Mouse (Mus musculus) intestine, postnatal 0 days (tissue): ENCODE data around the gene Onecut1. TPM values are rescaled to one million over a fixed set of nuclear protein-coding genes. Genes with fewer than 3 reads are reported as not detected.

Experiments
- ATAC-seq: fragments of 200-750 bp; cut with Nextera tagmentation; 2 replicates; pipeline ENCODE4 v1.8.0; 2017; ENCODE audit warnings: mild to moderate bottlenecking, moderate TSS enrichment, moderate library complexity
- H3K27ac ChIP-seq: fragments of 300-500 bp; sonication (generic); 2 replicates; pipeline ENCODE4 v1.5.1; 2014; ENCODE audit warnings: mild to moderate bottlenecking, low read depth, low read length, moderate library complexity
- H3K27me3 ChIP-seq: fragments of 300-500 bp; sonication (generic); replicated peaks from 2 replicates; pipeline ENCODE4 v1.6.1; 2014; ENCODE audit warnings: low read length, mixed read lengths; ENCODE audit not compliant: control insufficient read depth, insufficient read depth
- H3K36me3 ChIP-seq: fragments of 300-500 bp; sonication (generic); 2 replicates; pipeline ENCODE4 v1.6.1; 2014; ENCODE audit warnings: mild to moderate bottlenecking, moderate library complexity; ENCODE audit not compliant: control insufficient read depth, insufficient read depth
- H3K4me1 ChIP-seq: fragments of 300-500 bp; sonication (generic); replicated peaks from 2 replicates; pipeline ENCODE4 v1.6.1; 2014; ENCODE audit warnings: antibody characterized with exemption, low read length, mixed read lengths; ENCODE audit not compliant: control insufficient read depth, insufficient read depth
- H3K4me2 ChIP-seq: fragments of 300-500 bp; sonication (generic); replicated peaks from 2 replicates; pipeline ENCODE4 v1.6.1; 2014; ENCODE audit warnings: low read depth, mild to moderate bottlenecking, moderate library complexity
- H3K4me3 ChIP-seq: fragments of 300-500 bp; sonication (generic); 2 replicates; pipeline ENCODE4 v1.5.1; 2014; ENCODE audit warnings: low read depth, low read length
- H3K9ac ChIP-seq: fragments of 300-500 bp; sonication (generic); 2 replicates; pipeline ENCODE4 v1.6.1; 2014; ENCODE audit warnings: mild to moderate bottlenecking, low read depth, low read length
- H3K9me3 ChIP-seq: fragments of 300-500 bp; sonication (generic); 2 replicates; pipeline ENCODE4 v1.6.1; 2016; ENCODE audit warnings: mixed run types; ENCODE audit not compliant: control insufficient read depth
- CTCF ChIP-seq: sonication (generic); IDR thresholded peaks from 2 replicates; pipeline ENCODE4 v1.5.1; 2016; ENCODE audit warnings: low read depth, mild to moderate bottlenecking, control low read depth, antibody characterized with exemption, moderate library complexity
- WGBS: fragments of 180-500 bp; shearing (Covaris S2); extraction: QIAGEN DNeasy Blood & Tissue Kit; methylation state at CpG from one replicate; pipeline ENCODE4 v1.1.7; 2014; 5-methylcytosine and 5-hydroxymethylcytosine counted together
- polyA plus RNA-seq: library from polyadenylated mRNA; unstranded; fragments of >200 nt; fragmentation: Nextera tagmentation; extraction: Ambion mirVana; gene quantifications from 2 replicates; pipeline ENCODE4 v1.2.1, GENCODE M21; 2015

Onecut1 gene
- polyA plus RNA-seq, result 0.07 TPM in 1 of 2 replicates, not detected in the other

DNA sequence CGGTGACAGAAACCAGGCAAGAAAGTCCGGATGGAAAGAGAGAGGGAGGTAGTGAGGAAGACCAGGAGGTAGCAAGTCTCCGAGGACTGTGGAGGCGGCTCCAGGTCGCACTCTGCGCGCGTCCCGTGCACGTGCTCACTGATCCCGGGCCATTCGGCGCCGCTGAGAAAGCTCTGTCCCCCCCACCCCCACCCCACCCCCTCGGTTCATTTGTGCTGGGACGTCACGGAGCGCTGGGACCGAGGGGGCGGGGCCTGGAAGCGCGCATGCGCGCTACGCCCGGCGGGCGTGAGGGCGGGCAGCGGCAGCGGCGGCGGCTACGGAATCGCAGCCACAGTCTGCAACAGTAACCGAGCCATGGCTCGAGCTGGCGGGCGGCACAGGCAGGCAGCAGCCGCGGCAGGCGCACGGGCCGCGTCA is at the start of gene Onecut1:
Gene Onecut1, plus strand, starts transcription at position 361 of the 420 bp plus-strand sequence.
- no peaks in the 10 kb centered on the region for H3K36me3 ChIP-seq
- H3K27ac ChIP-seq, result no peak within 1 kb of the TSS
- TF ChIP-seq CTCF, result no peak
- H3K4me1 ChIP-seq, result peaks cover 3% of the 10 kb centered on the region; the same call in 1 of the 2 replicates
- H3K4me3 ChIP-seq, result peak within 1 kb of the TSS; percentile 48
- H3K4me2 ChIP-seq, result peak within 1 kb of the TSS; percentile 91
- peaks cover 98% of the 10 kb centered on the region for H3K27me3 ChIP-seq
- ATAC-seq, result peak; percentile 64
- H3K9me3 ChIP-seq, result no peaks in the 10 kb centered on the region
- WGBS, result under 1% methylated on average over 45 of the region's 45 CpGs
- no peak within 1 kb of the TSS for H3K9ac ChIP-seq

DNA sequence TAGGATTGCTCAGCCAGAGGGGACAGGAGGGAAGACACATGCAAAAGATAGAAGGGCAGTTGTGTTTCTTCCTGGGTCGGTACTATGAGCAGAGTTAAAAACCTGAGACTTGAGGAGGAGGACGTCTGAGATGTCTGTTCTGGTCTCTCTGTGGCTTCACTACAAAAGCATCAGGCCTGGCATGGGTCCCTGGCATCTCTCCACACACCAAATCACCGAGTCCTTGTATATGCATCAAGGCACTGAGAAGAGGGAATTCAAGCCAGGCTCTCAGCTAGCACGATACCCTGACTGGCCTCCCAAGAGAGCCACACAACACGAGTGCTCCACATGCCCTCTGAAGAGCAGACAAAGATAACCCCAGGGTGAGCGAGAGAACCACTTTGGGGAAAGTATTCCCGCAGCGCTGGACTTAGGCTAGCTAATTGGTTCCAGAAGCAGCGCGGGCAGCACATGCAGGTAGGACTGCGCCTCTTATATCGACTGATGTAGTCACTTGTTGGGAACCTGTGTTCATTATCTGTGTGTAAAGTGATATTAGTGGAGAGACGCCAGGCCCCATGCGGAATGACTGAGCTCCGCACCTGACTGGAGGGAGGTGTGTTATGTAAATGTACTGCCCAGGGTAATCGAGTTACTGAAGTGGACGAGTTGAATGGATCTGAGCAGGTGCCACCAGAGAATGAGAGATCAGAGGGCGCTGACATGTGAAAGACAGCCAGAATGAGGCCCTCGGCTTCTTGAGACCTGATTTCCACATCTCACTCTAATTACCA is 41.8 kb upstream of the Onecut1 start:
- ATAC-seq, result no peak
- Histone ChIP-seq H3K36me3 (no peaks in the 10 kb centered on the region), H3K27me3 (no peaks in the 10 kb centered on the region), H3K4me1 (no peaks in the 10 kb centered on the region), H3K27ac (no peak overlapping the region), H3K4me3 (no peak overlapping the region), H3K9ac (no peak overlapping the region), H3K9me3 (no peaks in the 10 kb centered on the region), H3K4me2 (no peak overlapping the region)
- WGBS, result 61% methylated on average over 19 of the region's 19 CpGs
- no peak for TF ChIP-seq CTCF

DNA sequence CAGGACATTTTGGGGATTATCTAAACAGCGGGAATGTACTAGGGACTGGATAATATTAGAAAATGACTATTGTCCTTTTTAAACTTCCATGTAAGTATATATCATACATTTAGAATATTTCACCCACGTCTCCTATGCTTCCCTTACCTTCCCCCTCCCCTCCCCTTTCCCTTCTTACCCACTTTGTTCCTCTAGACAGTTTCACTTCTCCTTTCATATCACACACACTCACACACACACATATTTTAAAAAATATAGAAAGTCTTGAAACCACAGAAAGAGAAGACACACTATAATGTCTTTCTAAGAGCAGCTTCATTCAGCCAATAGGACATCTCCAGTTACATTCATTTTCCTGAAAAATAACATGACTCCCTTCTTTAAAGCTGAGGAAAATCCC is 36.6 kb upstream of the Onecut1 start:
- WGBS, result 83% methylated on average over 2 of the region's 2 CpGs
- Histone ChIP-seq H3K27ac (no peak overlapping the region), H3K4me3 (no peak overlapping the region), H3K9ac (no peak overlapping the region), H3K36me3 (no peaks in the 10 kb centered on the region), H3K4me2 (no peak overlapping the region), H3K27me3 (no peaks in the 10 kb centered on the region), H3K9me3 (no peaks in the 10 kb centered on the region), H3K4me1 (no peaks in the 10 kb centered on the region)
- TF ChIP-seq CTCF, result no peak
- ATAC-seq, result no peak

DNA sequence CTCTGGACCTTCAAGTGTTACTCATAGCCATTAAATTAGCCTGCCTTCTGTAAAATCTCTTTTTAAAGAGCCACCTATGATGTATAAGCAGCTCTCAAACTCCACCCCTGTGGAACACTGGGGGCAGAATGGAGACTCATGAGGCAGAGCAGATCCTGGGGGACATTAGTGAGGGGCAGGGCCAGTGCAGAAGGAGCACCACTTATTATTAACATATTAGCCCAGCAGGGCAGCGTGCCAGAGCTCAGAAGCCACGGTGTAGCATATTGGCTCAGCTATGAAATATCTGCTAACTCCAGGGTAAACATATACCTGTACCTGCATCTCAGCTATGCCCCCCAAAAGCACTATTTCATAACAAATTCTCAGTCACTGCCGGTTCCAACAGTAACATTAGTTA is 32.5 kb upstream of the Onecut1 start:
- Histone ChIP-seq H3K4me3 (no peak overlapping the region), H3K4me2 (no peak overlapping the region), H3K27me3 (no peaks in the 10 kb centered on the region), H3K36me3 (no peaks in the 10 kb centered on the region), H3K4me1 (no peaks in the 10 kb centered on the region), H3K27ac (no peak overlapping the region), H3K9me3 (no peaks in the 10 kb centered on the region), H3K9ac (no peak overlapping the region)
- no peak for TF ChIP-seq CTCF
- no peak for ATAC-seq
- 71% methylated on average over 3 of the region's 3 CpGs for WGBS

DNA sequence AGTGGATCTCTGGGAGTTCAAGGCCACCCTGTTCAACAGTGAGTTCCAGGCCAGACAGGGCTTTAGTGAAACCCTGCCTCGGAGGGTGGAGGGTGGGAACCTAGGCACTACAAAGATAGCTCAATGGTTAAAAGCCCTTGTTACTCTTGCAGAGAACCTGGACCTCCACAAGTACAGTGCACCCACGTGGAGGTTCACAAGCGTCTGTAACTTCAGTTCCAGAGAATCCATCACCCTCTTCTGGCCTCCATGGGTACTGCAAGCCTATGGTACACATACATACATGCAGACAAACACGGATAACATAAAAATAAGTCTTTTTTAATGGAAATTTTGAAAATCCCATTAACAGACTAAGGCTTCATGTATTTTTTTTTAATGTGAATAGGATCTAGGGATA is 18.8 kb upstream of the Onecut1 start:
- no peak for ATAC-seq
- WGBS, result 86% methylated on average over 4 of the region's 4 CpGs

GRCm38 (mm10) chr9:74846867-74847830 is 14.6 kb upstream of the Onecut1 start:
- H3K4me1 ChIP-seq, result 0 out of 2 replicates have a peak, but pooled peaks cover 2% of the 10 kb centered on the region
- no peak overlapping the region for H3K4me2 ChIP-seq
- no peaks in the 10 kb centered on the region for H3K9me3 ChIP-seq
- no peak overlapping the region for H3K4me3 ChIP-seq
- 20% methylated on average over 31 of the region's 33 CpGs for WGBS
- H3K9ac ChIP-seq, result no peak overlapping the region
- TF ChIP-seq CTCF, result no peak
- ATAC-seq, result no peak
- H3K36me3 ChIP-seq, result no peaks in the 10 kb centered on the region
- H3K27me3 ChIP-seq, result peaks cover 65% of the 10 kb centered on the region
- no peak overlapping the region for H3K27ac ChIP-seq

More for the DNA sequence above, 18.8 kb upstream of the Onecut1 start:
- H3K9ac ChIP-seq, result no peak overlapping the region
- no peaks in the 10 kb centered on the region for H3K36me3 ChIP-seq
- no peak overlapping the region for H3K27ac ChIP-seq
- H3K9me3 ChIP-seq, result no peaks in the 10 kb centered on the region
- H3K4me2 ChIP-seq, result no peak overlapping the region
- no peak overlapping the region for H3K4me3 ChIP-seq
- no peak for TF ChIP-seq CTCF
- H3K27me3 ChIP-seq, result peaks cover 24% of the 10 kb centered on the region
- no peaks in the 10 kb centered on the region for H3K4me1 ChIP-seq
